Mouse (Mus musculus): ENCODE data around the gene 4930503E14Rik.
"Not testable (repeated sequence)": the region's sequence is repeated elsewhere in the genome, so short reads cannot be mapped to it uniquely, and the experiment has no call there.

Gene 4930503E14Rik

DNA sequence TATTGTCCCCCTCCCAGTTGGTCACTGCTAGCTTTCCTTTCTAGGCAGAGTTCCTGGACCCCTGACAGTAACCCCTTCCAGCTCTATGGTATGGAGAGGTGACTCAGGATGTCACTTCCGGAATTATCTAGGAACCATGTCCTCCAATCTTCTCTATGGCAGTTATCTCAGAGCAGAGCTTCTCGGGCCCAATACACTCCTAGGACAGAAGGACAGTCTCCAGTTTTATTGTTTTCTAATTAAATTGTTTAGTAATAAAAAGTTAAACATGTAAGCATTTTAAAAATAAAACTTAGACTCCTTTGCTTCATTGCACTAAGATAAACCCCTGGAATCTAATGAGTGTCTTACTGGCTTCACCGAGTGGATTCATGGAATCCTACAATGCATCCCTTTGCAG lies at the start of gene 4930503E14Rik:
Gene 4930503E14Rik (minus strand): TSS at position 101 of the 400 bp plus-strand sequence.
- DNase-seq (ENCODE audit: low spot score in 2 of 2), result not testable (repeated sequence)

DNA sequence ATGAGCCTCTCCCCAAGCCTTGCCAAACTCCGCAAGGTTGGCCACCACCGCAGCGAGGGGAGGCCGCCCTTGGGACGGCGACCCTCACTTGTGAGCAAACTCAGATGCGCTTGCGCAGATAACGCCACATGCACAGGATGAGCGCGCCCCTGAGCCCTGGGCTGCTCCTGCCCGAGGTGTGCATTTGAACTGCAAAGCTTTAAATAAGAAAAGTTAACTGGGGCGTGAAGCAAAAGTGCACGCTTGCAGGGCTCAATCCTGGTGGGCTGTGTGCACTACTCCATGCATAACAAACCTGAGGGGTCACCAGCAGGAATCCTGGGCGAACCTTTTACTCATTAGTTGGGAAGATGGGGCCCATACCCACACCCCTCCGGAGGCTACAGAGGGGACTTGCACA lies 35.0 kb upstream of the 4930503E14Rik start:
- no peak for DNase-seq (ENCODE audit: low spot score in 2 of 2)

DNA sequence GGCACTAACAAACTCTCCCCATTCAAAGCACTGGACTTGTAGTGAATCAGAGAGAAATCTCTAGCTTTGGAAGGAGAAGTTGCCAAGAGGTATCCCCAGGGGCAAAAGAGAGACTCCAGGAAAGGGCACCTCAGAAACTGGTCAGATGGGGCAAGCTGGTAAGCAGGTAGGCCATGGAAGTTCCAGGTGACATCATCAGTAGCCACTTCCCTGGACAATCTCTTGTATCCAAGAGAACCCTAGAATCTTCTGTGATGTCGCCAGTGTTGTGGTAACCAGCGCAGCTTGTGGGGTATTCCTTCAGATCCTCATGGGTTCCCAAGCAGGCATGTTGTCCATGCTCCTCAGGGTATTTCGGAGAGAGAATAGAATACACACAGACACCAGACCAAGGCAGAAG lies 15.7 kb downstream of the 4930503E14Rik start, which contains the start of gene Gm8212:
Gene Gm8212 (plus strand): TSS at position 301 of the 400 bp plus-strand sequence.
- not testable (repeated sequence) for DNase-seq (ENCODE audit: low spot score in 2 of 2)

DNA sequence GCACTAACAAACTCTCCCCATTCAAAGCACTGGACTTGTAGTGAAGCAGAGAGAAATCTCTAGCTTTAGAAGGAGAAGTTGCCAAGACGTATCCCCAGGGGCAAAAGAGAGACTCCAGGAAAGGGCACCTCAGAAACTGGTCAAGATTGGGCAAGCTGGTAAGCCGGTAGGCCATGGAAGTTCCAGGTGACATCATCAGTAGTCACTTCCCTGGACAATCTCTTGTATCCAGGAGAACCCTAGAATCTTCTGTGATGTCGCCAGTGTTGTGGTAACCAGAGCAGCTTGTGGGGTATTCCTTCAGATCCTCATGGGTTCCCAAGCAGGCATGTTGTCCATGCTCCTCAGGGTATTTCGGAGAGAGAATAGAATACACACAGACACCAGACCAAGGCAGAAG lies 89.5 kb downstream of the 4930503E14Rik start, which contains the start of gene Gm3327:
Gene Gm3327 (plus strand): TSS at position 301 of the 400 bp plus-strand sequence.
- DNase-seq (ENCODE audit: low spot score in 2 of 2), result not testable (repeated sequence)

Data from right cerebral cortex, postnatal 36 days (tissue).